Mouse (Mus musculus): ENCODE measurements around the gene Maoa. TPM values are rescaled to one million over a fixed set of nuclear protein-coding genes. Genes with fewer than 3 reads are reported as not detected.

Maoa gene
- 9.7 and 12.8 TPM in 2 replicates for polyA plus RNA-seq (2012; rRNA removed)
- 12.9 and 15.0 TPM in 2 replicates for polyA plus RNA-seq (2014; fragmentation: Nextera tagmentation; extraction: Ambion mirVana)

- Histone ChIP-seq H3K4me1 (ENCODE audit: control insufficient read depth, insufficient read depth, low read length) (no peaks in the 10 kb centered on the region), H3K9ac (ENCODE audit: low read depth, low read length, severe bottlenecking) (peak within 1 kb of the TSS; percentile 56), H3K4me2 (replicated peaks; ENCODE audit: low read depth, low read length, severe bottlenecking) (peak within 1 kb of the TSS; percentile 70), H3K9me3 (ENCODE audit: control insufficient read depth, low read length) (no peaks in the 10 kb centered on the region), H3K4me3 (replicated peaks; ENCODE audit: low read length) (peak within 1 kb of the TSS; percentile 45), H3K36me3 (ENCODE audit: control insufficient read depth, insufficient read depth, low read length) (no peaks in the 10 kb centered on the region), H3K27ac (replicated peaks; ENCODE audit: low read depth, low read length) (peak within 1 kb of the TSS; percentile 22), H3K27me3 (ENCODE audit: control insufficient read depth, insufficient read depth, low read length) (no peaks in the 10 kb centered on the region)
- DNase-seq (ENCODE audit: low spot score), result peak; percentile 80
- ATAC-seq (ENCODE audit: low FRiP score, low read depth), result peak; percentile 86
- TF ChIP-seq POLR2A (IDR thresholded peaks at IDR 0.05; ENCODE audit: borderline replicate concordance, extremely low read depth, insufficient read depth, insufficient read length), result no peak
- 23% methylated on average over 33 of the region's 33 CpGs for WGBS
Measured at GRCm38 (mm10) chrX:16619034-16619929, at the start of gene Maoa. Maoa (plus strand) TSS chrX:16619698.

DNA sequence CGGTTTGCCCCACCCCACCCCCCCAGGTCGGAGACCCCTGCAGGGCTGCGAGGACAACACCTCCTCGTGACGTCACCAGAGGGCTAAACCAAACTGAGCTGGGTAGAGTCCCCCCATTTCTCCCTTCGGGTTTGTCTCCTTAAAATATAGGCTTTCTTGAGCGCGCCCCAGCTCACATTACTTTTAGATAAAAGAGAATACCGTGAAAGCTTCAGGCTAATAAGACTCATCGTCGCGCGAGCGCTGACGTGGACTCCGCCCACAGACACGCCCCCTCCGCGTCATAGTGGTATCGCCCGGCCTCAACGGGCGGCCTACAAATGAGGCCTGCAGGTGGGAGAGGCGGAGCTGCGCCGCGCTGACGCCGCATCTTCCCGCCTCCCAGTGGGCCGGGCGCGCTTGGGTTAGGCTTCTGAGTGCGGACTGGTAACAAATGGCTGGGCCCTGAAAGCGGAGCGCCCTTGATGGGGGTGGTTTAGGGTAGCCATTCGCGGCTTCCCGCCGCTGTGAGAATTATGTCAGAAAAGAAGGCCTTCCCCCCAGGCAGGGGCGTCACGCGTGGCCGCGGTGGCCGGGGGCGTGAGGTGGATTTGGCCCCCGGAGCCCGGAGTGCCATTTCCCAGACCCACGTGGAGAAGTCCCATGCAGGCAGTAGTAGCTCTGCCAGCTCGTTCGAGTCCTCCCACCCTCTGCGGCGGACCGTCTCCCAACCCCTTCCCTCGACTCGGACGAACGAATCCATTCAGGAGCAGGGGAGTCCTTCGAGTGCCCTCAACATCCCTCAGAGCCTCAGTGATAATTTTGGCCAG is 1.1 kb upstream of the Maoa start:
- H3K36me3 ChIP-seq (ENCODE audit: control insufficient read depth, insufficient read depth, low read length), result no peaks in the 10 kb centered on the region
- peak overlapping the region; percentile 22 for H3K27ac ChIP-seq (replicated peaks; ENCODE audit: low read depth, low read length)
- no peaks in the 10 kb centered on the region for H3K4me1 ChIP-seq (ENCODE audit: control insufficient read depth, insufficient read depth, low read length)
- no peaks in the 10 kb centered on the region for H3K9me3 ChIP-seq (ENCODE audit: control insufficient read depth, low read length)
- peak overlapping the region; percentile 56 for H3K9ac ChIP-seq (ENCODE audit: low read depth, low read length, severe bottlenecking)
- no peaks in the 10 kb centered on the region for H3K27me3 ChIP-seq (ENCODE audit: control insufficient read depth, insufficient read depth, low read length)
- peak; percentile 33; the same call in 1 of the 2 replicates for TF ChIP-seq POLR2A (IDR thresholded peaks at IDR 0.05; ENCODE audit: borderline replicate concordance, extremely low read depth, insufficient read depth, insufficient read length)
- 16% methylated on average over 55 of the region's 60 CpGs for WGBS
- H3K4me2 ChIP-seq (replicated peaks; ENCODE audit: low read depth, low read length, severe bottlenecking), result peak overlapping the region; percentile 70
- DNase-seq (ENCODE audit: low spot score), result peak; percentile 79
- ATAC-seq (ENCODE audit: low FRiP score, low read depth), result peak; percentile 95
- H3K4me3 ChIP-seq (replicated peaks; ENCODE audit: low read length), result peak overlapping the region; percentile 45

DNA sequence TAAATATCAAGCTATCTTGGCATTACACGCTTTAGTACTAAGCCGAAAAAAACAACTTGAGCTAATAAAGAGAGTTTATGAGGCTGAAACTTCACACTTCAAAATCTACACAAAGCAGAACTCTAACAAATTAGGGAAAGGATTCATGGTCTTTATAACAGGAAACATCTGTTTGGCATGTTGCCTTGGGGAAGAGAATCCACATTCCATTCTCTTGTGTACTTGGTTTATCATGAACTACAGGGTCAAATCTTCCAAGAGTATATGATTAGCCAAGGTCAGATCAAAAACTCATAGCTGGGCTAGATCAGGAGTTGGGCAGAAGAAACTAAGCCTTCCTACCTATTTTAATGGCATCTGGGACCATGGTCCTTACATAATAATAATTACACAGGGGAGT is 37.0 kb downstream of the Maoa start:
- ATAC-seq (ENCODE audit: low FRiP score, low read depth) (no peak), DNase-seq (ENCODE audit: low spot score) (peak; percentile 30)
- no peaks in the 10 kb centered on the region for H3K36me3 ChIP-seq (ENCODE audit: control insufficient read depth, insufficient read depth, low read length)
- H3K4me3 ChIP-seq (replicated peaks; ENCODE audit: low read length), result no peak overlapping the region
- H3K9ac ChIP-seq (ENCODE audit: low read depth, low read length, severe bottlenecking), result no peak overlapping the region
- no peaks in the 10 kb centered on the region for H3K4me1 ChIP-seq (ENCODE audit: control insufficient read depth, insufficient read depth, low read length)
- H3K9me3 ChIP-seq (ENCODE audit: control insufficient read depth, low read length), result no peaks in the 10 kb centered on the region
- no peak for TF ChIP-seq POLR2A (IDR thresholded peaks at IDR 0.05; ENCODE audit: borderline replicate concordance, extremely low read depth, insufficient read depth, insufficient read length)
- no peak overlapping the region for H3K4me2 ChIP-seq (replicated peaks; ENCODE audit: low read depth, low read length, severe bottlenecking)
- H3K27ac ChIP-seq (replicated peaks; ENCODE audit: low read depth, low read length), result no peak overlapping the region
- H3K27me3 ChIP-seq (ENCODE audit: control insufficient read depth, insufficient read depth, low read length), result no peaks in the 10 kb centered on the region
- WGBS, result 15% methylated on average over 2 of the region's 2 CpGs

- WGBS, result 78% methylated on average over 1 of the region's 1 CpGs
- no peaks in the 10 kb centered on the region for H3K4me1 ChIP-seq (ENCODE audit: control insufficient read depth, insufficient read depth, low read length)
- TF ChIP-seq POLR2A (IDR thresholded peaks at IDR 0.05; ENCODE audit: borderline replicate concordance, extremely low read depth, insufficient read depth, insufficient read length), result no peak
- no peaks in the 10 kb centered on the region for H3K27me3 ChIP-seq (ENCODE audit: control insufficient read depth, insufficient read depth, low read length)
- no peaks in the 10 kb centered on the region for H3K9me3 ChIP-seq (ENCODE audit: control insufficient read depth, low read length)
- H3K9ac ChIP-seq (ENCODE audit: low read depth, low read length, severe bottlenecking), result no peak overlapping the region
- ATAC-seq (ENCODE audit: low FRiP score, low read depth) (no peak), DNase-seq (ENCODE audit: low spot score) (no peak)
- no peak overlapping the region for H3K4me2 ChIP-seq (replicated peaks; ENCODE audit: low read depth, low read length, severe bottlenecking)
- no peak overlapping the region for H3K27ac ChIP-seq (replicated peaks; ENCODE audit: low read depth, low read length)
- H3K36me3 ChIP-seq (ENCODE audit: control insufficient read depth, insufficient read depth, low read length), result no peaks in the 10 kb centered on the region
- no peak overlapping the region for H3K4me3 ChIP-seq (replicated peaks; ENCODE audit: low read length)
Measured at GRCm38 (mm10) chrX:16706094-16706493, 86.6 kb downstream of the Maoa start.

- H3K27ac ChIP-seq (replicated peaks; ENCODE audit: low read depth, low read length), result no peak overlapping the region
- no peaks in the 10 kb centered on the region for H3K36me3 ChIP-seq (ENCODE audit: control insufficient read depth, insufficient read depth, low read length)
- ATAC-seq (ENCODE audit: low FRiP score, low read depth) (no peak), DNase-seq (ENCODE audit: low spot score) (no peak)
- 68% methylated on average over 1 of the region's 1 CpGs for WGBS
- no peaks in the 10 kb centered on the region for H3K9me3 ChIP-seq (ENCODE audit: control insufficient read depth, low read length)
- H3K4me2 ChIP-seq (replicated peaks; ENCODE audit: low read depth, low read length, severe bottlenecking), result no peak overlapping the region
- no peak for TF ChIP-seq POLR2A (IDR thresholded peaks at IDR 0.05; ENCODE audit: borderline replicate concordance, extremely low read depth, insufficient read depth, insufficient read length)
- no peaks in the 10 kb centered on the region for H3K27me3 ChIP-seq (ENCODE audit: control insufficient read depth, insufficient read depth, low read length)
- no peaks in the 10 kb centered on the region for H3K4me1 ChIP-seq (ENCODE audit: control insufficient read depth, insufficient read depth, low read length)
- H3K9ac ChIP-seq (ENCODE audit: low read depth, low read length, severe bottlenecking), result no peak overlapping the region
- no peak overlapping the region for H3K4me3 ChIP-seq (replicated peaks; ENCODE audit: low read length)
Measured at GRCm38 (mm10) chrX:16714033-16714432, 94.5 kb downstream of the Maoa start.

Other genes with a start within 250 kb of the Maoa start
- gene Cypt1, start 96.8 kb upstream of the Maoa start, polyA plus RNA-seq (2012; rRNA removed), result not detected in 2 replicates
- gene Cypt1, start 96.8 kb upstream of the Maoa start, polyA plus RNA-seq (2014; fragmentation: Nextera tagmentation; extraction: Ambion mirVana), result not detected in 2 replicates
- gene Maob, start 197.7 kb downstream of the Maoa start, polyA plus RNA-seq (2012; rRNA removed), result 6.9 and 7.9 TPM in 2 replicates
- 12.0 and 13.5 TPM in 2 replicates for gene Maob, start 197.7 kb downstream of the Maoa start, polyA plus RNA-seq (2014; fragmentation: Nextera tagmentation; extraction: Ambion mirVana)